ENCODE assay signal across 16 mouse cellular contexts in the genomic region with DNA sequence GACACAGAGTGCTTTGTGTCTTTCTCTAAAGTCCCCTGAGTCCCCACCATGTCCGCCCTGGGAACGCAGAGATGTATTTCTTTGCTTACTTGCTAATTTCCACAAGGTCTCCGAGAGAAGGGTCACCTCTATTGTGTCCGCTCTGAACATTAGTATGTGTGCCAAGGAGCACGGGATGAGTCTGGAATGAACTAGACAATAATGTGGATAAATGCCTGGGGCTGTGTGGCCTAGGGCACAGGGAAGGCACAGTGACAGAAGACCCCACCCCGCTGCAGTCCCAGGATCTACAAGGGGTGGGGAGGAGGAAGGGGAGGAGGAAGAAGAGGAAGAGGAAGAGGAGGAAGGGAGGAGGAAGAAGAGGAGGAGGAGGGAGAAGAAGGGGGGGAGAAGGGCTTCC. TPM values are rescaled to one million over a fixed set of nuclear protein-coding genes. Genes with fewer than 3 reads are reported as not detected.
DNase-seq lines count a peak whose midpoint lies in the region; ATAC-seq and TF ChIP-seq lines count a peak whose summit lies in the region.
"Had no signal": no experiment of that assay in that cellular context is flagged by ENCODE, and none has a peak within 500 bp of the region (broad histone marks: within the 10 kb centered on the region; RNA-seq: fewer than 3 reads in every experiment).

No protein-coding gene starts in this region.

- 37% methylated on average over 6 of the region's 6 CpGs for WGBS in hindbrain, embryonic 11.5 days
- 32% methylated on average over 6 of the region's 6 CpGs for WGBS in hindbrain, postnatal 0 days
- WGBS in embryonic facial prominence, embryonic 10.5 days, result 62% methylated on average over 6 of the region's 6 CpGs
- 59% methylated on average over 6 of the region's 6 CpGs for WGBS in heart, postnatal 0 days
- 61% methylated on average over 6 of the region's 6 CpGs for WGBS in midbrain, embryonic 11.5 days

- TF ChIP-seq EP300 in heart, postnatal 0 days (IDR thresholded peaks at IDR 0.05; ENCODE audit: low read depth), result no peak

- no peak overlapping the region for H3K27ac ChIP-seq in hindbrain, embryonic 11.5 days (ENCODE audit: low read depth, low read length)
- H3K27ac ChIP-seq in hindbrain, postnatal 0 days, result no peak overlapping the region
- H3K27ac ChIP-seq in embryonic facial prominence, embryonic 10.5 days (replicated peaks), result peak overlapping the region; percentile 66
- peak overlapping the region; percentile 82 for H3K27ac ChIP-seq in heart, postnatal 0 days (ENCODE audit: low read depth)
- no peak overlapping the region for H3K27ac ChIP-seq in midbrain, embryonic 11.5 days (ENCODE audit: low read depth, low read length)
- H3K27ac ChIP-seq: embryonic facial prominence, embryonic 12.5 days; left cerebral cortex, adult 2 months; liver, embryonic 13.5 days; neural tube, embryonic 13.5 days had no signal

- peaks cover 7% of the 10 kb centered on the region; the same call in 1 of the 2 replicates for H3K4me1 ChIP-seq in hindbrain, embryonic 11.5 days (replicated peaks; ENCODE audit: control insufficient read depth, insufficient read depth, low read length)
- H3K4me1 ChIP-seq in hindbrain, postnatal 0 days (ENCODE audit: insufficient read depth, low read length), result no peaks in the 10 kb centered on the region; the same call in 1 of the 2 replicates
- peaks cover 79% of the 10 kb centered on the region for H3K4me1 ChIP-seq in embryonic facial prominence, embryonic 10.5 days
- peaks cover 49% of the 10 kb centered on the region for H3K4me1 ChIP-seq in heart, postnatal 0 days (ENCODE audit: control insufficient read depth, insufficient read depth)
- no peaks in the 10 kb centered on the region for H3K4me1 ChIP-seq in midbrain, embryonic 11.5 days (ENCODE audit: control insufficient read depth, insufficient read depth, low read length)

- H3K4me3 ChIP-seq in hindbrain, embryonic 11.5 days (ENCODE audit: low read depth, low read length), result no peak overlapping the region
- no peak overlapping the region for H3K4me3 ChIP-seq in hindbrain, postnatal 0 days (ENCODE audit: low read length)
- H3K4me3 ChIP-seq in embryonic facial prominence, embryonic 10.5 days, result no peak overlapping the region
- no peak overlapping the region for H3K4me3 ChIP-seq in heart, postnatal 0 days (ENCODE audit: low read depth, low read length)
- no peak overlapping the region for H3K4me3 ChIP-seq in midbrain, embryonic 11.5 days (ENCODE audit: low read depth, low read length)
- H3K4me3 ChIP-seq: embryonic facial prominence, embryonic 12.5 days; left cerebral cortex, adult 2 months; liver, embryonic 13.5 days; neural tube, embryonic 13.5 days had no signal

- no peak for TF ChIP-seq CTCF in hindbrain, postnatal 0 days (IDR thresholded peaks at IDR 0.05; ENCODE audit: low read depth)
- no peak for TF ChIP-seq CTCF in heart, postnatal 0 days (IDR thresholded peaks at IDR 0.05; ENCODE audit: low read depth)

- H3K4me2 ChIP-seq in hindbrain, embryonic 11.5 days (replicated peaks; ENCODE audit: low read depth, low read length), result no peak overlapping the region
- no peak overlapping the region for H3K4me2 ChIP-seq in hindbrain, postnatal 0 days (ENCODE audit: low read depth, low read length)
- H3K4me2 ChIP-seq in heart, postnatal 0 days (ENCODE audit: low read depth, low read length), result no peak overlapping the region
- no peak overlapping the region for H3K4me2 ChIP-seq in midbrain, embryonic 11.5 days
- H3K4me2 ChIP-seq: embryonic facial prominence, embryonic 12.5 days; liver, embryonic 13.5 days; neural tube, embryonic 13.5 days had no signal

- H3K9me3 ChIP-seq in hindbrain, embryonic 11.5 days (ENCODE audit: control insufficient read depth, low read length), result no peaks in the 10 kb centered on the region
- no peaks in the 10 kb centered on the region for H3K9me3 ChIP-seq in hindbrain, postnatal 0 days (ENCODE audit: low read length)
- H3K9me3 ChIP-seq in embryonic facial prominence, embryonic 10.5 days, result no peaks in the 10 kb centered on the region
- no peaks in the 10 kb centered on the region for H3K9me3 ChIP-seq in heart, postnatal 0 days (replicated peaks; ENCODE audit: control insufficient read depth, low read length)
- H3K9me3 ChIP-seq in midbrain, embryonic 11.5 days (ENCODE audit: control insufficient read depth, low read length), result no peaks in the 10 kb centered on the region
- H3K9me3 ChIP-seq: embryonic facial prominence, embryonic 12.5 days; liver, embryonic 13.5 days; neural tube, embryonic 13.5 days had no signal

- peak; percentile 21 for DNase-seq in hindbrain, embryonic 11.5 days (ENCODE audit: low spot score)
- DNase-seq in hindbrain, postnatal 0 days (ENCODE audit: low spot score), result no peak
- no peak for DNase-seq in embryonic facial prominence, embryonic 10.5 days (ENCODE audit: low spot score)
- peak; percentile 12 for DNase-seq in heart, postnatal 0 days (ENCODE audit: low spot score)
- peak; percentile 38 to 50 for DNase-seq in kidney, postnatal 36 days
- no peak for DNase-seq in yolk sac, embryonic 10.5 days (ENCODE audit: low spot score)
- no peak for DNase-seq in right cerebral cortex, adult 2 months (ENCODE audit: low spot score in 2 of 2)
- DNase-seq in midbrain, embryonic 11.5 days (ENCODE audit: low spot score, missing footprints), result no peak
- DNase-seq: adrenal gland, postnatal 36 days; cerebellum, adult 9-10 months; liver, embryonic 13.5 days; midbrain, embryonic 14.5 days; right cerebral cortex, adult 18-20 months had no signal

- H3K9ac ChIP-seq in hindbrain, embryonic 11.5 days (ENCODE audit: low read depth, low read length), result no peak overlapping the region
- H3K9ac ChIP-seq in hindbrain, postnatal 0 days (replicated peaks; ENCODE audit: low read length), result no peak overlapping the region
- no peak overlapping the region for H3K9ac ChIP-seq in heart, postnatal 0 days (replicated peaks; ENCODE audit: low read depth, low read length)
- H3K9ac ChIP-seq in midbrain, embryonic 11.5 days (ENCODE audit: low read length), result no peak overlapping the region
- H3K9ac ChIP-seq: embryonic facial prominence, embryonic 12.5 days; liver, embryonic 13.5 days; neural tube, embryonic 13.5 days had no signal

- H3K27me3 ChIP-seq in hindbrain, embryonic 11.5 days (ENCODE audit: control insufficient read depth, insufficient read depth, low read length), result no peaks in the 10 kb centered on the region
- no peaks in the 10 kb centered on the region for H3K27me3 ChIP-seq in hindbrain, postnatal 0 days (ENCODE audit: insufficient read depth, low read length)
- no peaks in the 10 kb centered on the region for H3K27me3 ChIP-seq in embryonic facial prominence, embryonic 10.5 days (replicated peaks; ENCODE audit: low read depth, poor library complexity, severe bottlenecking)
- H3K27me3 ChIP-seq in heart, postnatal 0 days (ENCODE audit: control insufficient read depth, insufficient read depth, low read length), result no peaks in the 10 kb centered on the region
- H3K27me3 ChIP-seq in midbrain, embryonic 11.5 days (ENCODE audit: control insufficient read depth, insufficient read depth, low read length), result no peaks in the 10 kb centered on the region
- H3K27me3 ChIP-seq: embryonic facial prominence, embryonic 12.5 days; neural tube, embryonic 13.5 days had no signal

- H3K36me3 ChIP-seq in hindbrain, embryonic 11.5 days (ENCODE audit: control insufficient read depth, insufficient read depth, low read length), result no peaks in the 10 kb centered on the region
- no peaks in the 10 kb centered on the region for H3K36me3 ChIP-seq in hindbrain, postnatal 0 days (ENCODE audit: insufficient read depth, low read length)
- H3K36me3 ChIP-seq in embryonic facial prominence, embryonic 10.5 days (replicated peaks), result no peaks in the 10 kb centered on the region
- no peaks in the 10 kb centered on the region for H3K36me3 ChIP-seq in heart, postnatal 0 days (replicated peaks; ENCODE audit: control insufficient read depth, insufficient read depth, low read length)
- no peaks in the 10 kb centered on the region for H3K36me3 ChIP-seq in midbrain, embryonic 11.5 days (ENCODE audit: control insufficient read depth, insufficient read depth, low read length)
- H3K36me3 ChIP-seq: embryonic facial prominence, embryonic 12.5 days; liver, embryonic 13.5 days; neural tube, embryonic 13.5 days had no signal

- ATAC-seq in hindbrain, embryonic 11.5 days (ENCODE audit: low FRiP score), result no peak
- ATAC-seq in hindbrain, postnatal 0 days, result no peak
- no peak for ATAC-seq in heart, postnatal 0 days (ENCODE audit: insufficient read depth, low read depth)
- no peak for ATAC-seq in midbrain, embryonic 11.5 days (ENCODE audit: low FRiP score)

RNA-seq across cellular contexts. Expression of gene Rph3al, which starts 3.8 kb away (rescaled TPM):
- 1.5 and 2.2 TPM in 2 replicates for polyA plus RNA-seq in hindbrain, embryonic 11.5 days (2014; fragmentation: Nextera tagmentation; extraction: Ambion mirVana)
- 2.0 and 3.1 TPM in 2 replicates for total RNA-seq in hindbrain, postnatal 0 days (2014; rRNA removed)
- polyA plus RNA-seq in hindbrain, postnatal 0 days (2015; fragmentation: Nextera tagmentation; extraction: Ambion mirVana), result 2.5 and 3.3 TPM in 2 replicates
- 2.2 and 3.5 TPM in 2 replicates for polyA plus RNA-seq in embryonic facial prominence, embryonic 10.5 days (2016; fragmentation: Nextera tagmentation; extraction: Ambion mirVana)
- total RNA-seq in heart, postnatal 0 days (2014; rRNA removed; ENCODE audit: low replicate concordance), result 15.6 and 28.7 TPM in 2 replicates
- polyA plus RNA-seq in heart, postnatal 0 days (2015; fragmentation: Nextera tagmentation; extraction: Ambion mirVana), result 15.0 and 15.5 TPM in 2 replicates
- 0.66 and 1.1 TPM in 2 replicates for polyA plus RNA-seq in midbrain, embryonic 11.5 days (2014; fragmentation: Nextera tagmentation; extraction: Ambion mirVana)

Comparison
In these comparisons a context has a peak if more than half of its experiments do, and no peak if none do; other contexts are left out.
1. DNase-seq: peak in hindbrain, embryonic 11.5 days (single experiment), heart, postnatal 0 days (single experiment) and kidney, postnatal 36 days (2 of 2); none in hindbrain, postnatal 0 days (single experiment), embryonic facial prominence, embryonic 10.5 days (single experiment), yolk sac, embryonic 10.5 days (single experiment), right cerebral cortex, adult 2 months (0 of 2) and midbrain, embryonic 11.5 days (single experiment).
2. H3K27ac ChIP-seq: peak in embryonic facial prominence, embryonic 10.5 days (single experiment) and heart, postnatal 0 days (single experiment); none in hindbrain, embryonic 11.5 days (single experiment), hindbrain, postnatal 0 days (single experiment) and midbrain, embryonic 11.5 days (single experiment).